Mouse (Mus musculus) lung, adult 2 months (tissue): Measurements from ENCODE around the gene 2610301B20Rik. TPM values are rescaled to one million over a fixed set of nuclear protein-coding genes. Genes with fewer than 3 reads are reported as not detected.

Experiments
- DNase-seq: peaks from one replicate; pipeline ENCODE4 v3.0.0; 2022
- H3K4me1 ChIP-seq: fragments of 200-500 bp; 2 replicates; pipeline ENCODE4 v1.6.1; 2011; ENCODE audit warnings: low read length; ENCODE audit not compliant: control insufficient read depth, insufficient read depth
- H3K4me3 ChIP-seq: fragments of 200-500 bp; replicated peaks from 2 replicates; pipeline ENCODE3; 2011; ENCODE audit warnings: low read depth, mild to moderate bottlenecking, control low read depth, low read length; ENCODE audit errors: extremely low read depth
- CTCF ChIP-seq: fragments of 200-500 bp; IDR thresholded peaks from 2 replicates; pipeline ENCODE4 v1.5.1; 2011; ENCODE audit warnings: mild to moderate bottlenecking, low read length, control low read depth; ENCODE audit not compliant: insufficient read depth
- POLR2A ChIP-seq: fragments of 200-500 bp; IDR thresholded peaks from 2 replicates; pipeline ENCODE4 v1.6.1; 2011; ENCODE audit warnings: low read depth, mild to moderate bottlenecking, control low read depth, low read length, borderline replicate concordance; ENCODE audit errors: extremely low read depth
- WGBS: fragments of 180-500 bp; shearing (Covaris S2); methylation state at CpG from one replicate; pipeline ENCODE4 v1.1.7; 2018; 5-methylcytosine and 5-hydroxymethylcytosine counted together
- polyA plus RNA-seq: library from polyadenylated mRNA; depleted of rRNA; stranded (reverse); fragments of >200 nt; gene quantifications from 2 replicates; pipeline ENCODE4 v1.2.3, GENCODE M21; 2012

Gene 2610301B20Rik
- polyA plus RNA-seq, 1 experiment = 7.3 TPM

- WGBS = 93% methylated on average over 6 of the region's 6 CpGs
- H3K4me1 ChIP-seq = peaks cover 4% of the 10 kb centered on the region; the same call in 1 of the 2 replicates
- TF ChIP-seq CTCF = no peak
- no peak for TF ChIP-seq POLR2A
Measured at GRCm38 (mm10) chr4:10920622-10921021, 46.3 kb downstream of the 2610301B20Rik start.

DNA sequence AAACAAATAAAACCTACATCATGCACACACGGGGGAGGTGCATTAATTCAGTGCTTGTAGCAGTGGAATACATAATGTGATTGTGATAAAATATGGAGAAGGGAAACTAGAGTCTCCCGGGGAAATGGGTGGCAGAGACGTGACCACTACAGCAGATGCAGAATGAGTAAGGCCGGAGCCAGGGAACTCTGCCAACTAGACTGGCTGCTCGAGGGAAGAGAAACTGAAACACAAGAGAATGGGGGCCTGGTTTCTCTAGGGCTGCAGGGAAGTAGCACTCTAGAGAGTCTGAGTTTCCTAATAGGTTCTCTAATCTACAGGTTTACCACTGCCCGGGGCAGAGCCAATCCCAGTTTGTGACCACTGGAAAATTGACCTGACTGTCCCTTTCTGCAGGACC, 48.9 kb downstream of the 2610301B20Rik start:
- no peak overlapping the region for H3K4me3 ChIP-seq
- WGBS = 9% methylated on average over 6 of the region's 6 CpGs
- H3K4me1 ChIP-seq = peaks cover 6% of the 10 kb centered on the region; the same call in 1 of the 2 replicates
- TF ChIP-seq CTCF (no peak), POLR2A (no peak)
- DNase-seq = peak; percentile 52

More at GRCm38 (mm10) chr4:10920622-10921021, 46.3 kb downstream of the 2610301B20Rik start:
- H3K4me3 ChIP-seq = no peak overlapping the region
- DNase-seq = no peak

DNA sequence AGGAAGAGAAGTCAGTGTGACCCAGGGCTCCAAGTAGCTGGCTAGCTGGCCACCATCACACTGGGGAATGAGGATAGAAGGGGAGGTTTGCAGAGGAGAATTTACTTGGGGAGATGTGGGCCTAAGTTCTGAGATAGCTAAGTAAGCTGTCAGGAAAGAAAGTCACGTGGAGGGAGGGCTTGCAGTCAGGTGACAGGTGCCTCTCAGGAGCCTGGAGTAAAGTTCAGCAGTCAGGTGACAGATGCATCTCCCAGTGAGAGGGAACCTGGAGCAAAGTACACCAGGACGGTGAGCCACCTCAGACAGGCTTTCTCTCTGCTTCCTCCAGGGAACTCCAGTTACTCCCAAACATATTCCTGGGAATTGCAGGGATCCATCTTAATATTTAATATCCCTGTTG, 49.8 kb downstream of the 2610301B20Rik start:
- TF ChIP-seq POLR2A = no peak
- no peak for TF ChIP-seq CTCF
- no peak overlapping the region for H3K4me3 ChIP-seq
- 87% methylated on average over 2 of the region's 2 CpGs for WGBS
- peaks cover 6% of the 10 kb centered on the region; the same call in 1 of the 2 replicates for H3K4me1 ChIP-seq
- no peak for DNase-seq

- TF ChIP-seq CTCF (no peak), POLR2A (no peak)
- Histone ChIP-seq H3K4me1 (peaks cover 6% of the 10 kb centered on the region; the same call in 1 of the 2 replicates), H3K4me3 (no peak overlapping the region)
- DNase-seq = no peak
- WGBS = 94% methylated on average over 5 of the region's 5 CpGs
Measured at GRCm38 (mm10) chr4:10924541-10924940, 50.2 kb downstream of the 2610301B20Rik start.

GRCm38 (mm10) chr4:10926416-10926815, 52.1 kb downstream of the 2610301B20Rik start:
- 63% methylated on average over 4 of the region's 4 CpGs for WGBS
- no peak for TF ChIP-seq CTCF
- TF ChIP-seq POLR2A = no peak
- no peak for DNase-seq
- peaks cover 6% of the 10 kb centered on the region; the same call in 1 of the 2 replicates for H3K4me1 ChIP-seq
- H3K4me3 ChIP-seq = no peak overlapping the region

DNA sequence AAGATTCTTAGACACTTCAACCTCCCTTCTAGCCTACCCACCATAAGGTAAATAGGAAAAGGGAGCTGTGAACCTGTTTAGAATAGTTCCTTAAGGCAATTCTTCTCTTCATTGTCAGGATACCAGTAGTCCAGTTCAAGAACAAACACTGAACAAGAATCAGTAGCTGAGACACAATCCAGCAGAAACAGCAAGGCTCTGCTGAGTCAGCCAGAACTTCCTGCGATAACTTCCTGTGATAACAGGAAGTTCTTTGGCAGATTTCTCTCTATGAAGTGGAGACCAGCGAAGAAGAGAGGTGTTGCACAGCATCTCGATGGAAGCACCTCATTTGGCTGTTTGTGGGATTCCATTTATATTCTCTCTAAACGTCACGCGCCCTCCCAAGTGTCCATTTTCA, 53.9 kb downstream of the 2610301B20Rik start:
- Histone ChIP-seq H3K4me1 (peaks cover 6% of the 10 kb centered on the region; the same call in 1 of the 2 replicates), H3K4me3 (no peak overlapping the region)
- WGBS = 80% methylated on average over 6 of the region's 6 CpGs
- DNase-seq = no peak
- TF ChIP-seq CTCF (no peak), POLR2A (no peak)

GRCm38 (mm10) chr4:10929726-10930125, 55.4 kb downstream of the 2610301B20Rik start:
- TF ChIP-seq CTCF (no peak), POLR2A (no peak)
- 91% methylated on average over 3 of the region's 3 CpGs for WGBS
- Histone ChIP-seq H3K4me1 (peaks cover 2% of the 10 kb centered on the region; the same call in 1 of the 2 replicates), H3K4me3 (no peak overlapping the region)
- no peak for DNase-seq

DNA sequence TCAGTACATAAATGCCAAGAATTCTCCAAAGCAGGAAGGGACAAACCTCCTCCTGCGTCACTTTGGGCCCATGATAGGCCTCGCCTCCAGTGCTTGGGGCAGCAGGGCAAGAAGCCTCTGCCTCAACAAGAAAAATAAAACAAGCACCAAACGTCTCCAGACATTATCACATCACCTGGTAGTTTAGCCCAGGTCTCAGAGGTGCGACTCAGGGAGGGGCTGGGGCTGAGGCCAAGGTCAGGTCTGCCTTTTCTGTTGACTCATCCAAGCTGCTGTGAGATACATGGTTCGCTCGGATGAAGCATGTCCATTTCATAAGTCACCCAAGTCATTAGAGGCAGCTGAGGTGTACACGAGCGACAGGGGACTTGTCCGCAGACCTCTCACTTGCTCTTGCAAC, 56.7 kb downstream of the 2610301B20Rik start:
- WGBS = 81% methylated on average over 9 of the region's 9 CpGs
- H3K4me3 ChIP-seq = no peak overlapping the region
- no peak for DNase-seq
- TF ChIP-seq POLR2A (no peak), CTCF (no peak)
- peaks cover 2% of the 10 kb centered on the region; the same call in 1 of the 2 replicates for H3K4me1 ChIP-seq

DNA sequence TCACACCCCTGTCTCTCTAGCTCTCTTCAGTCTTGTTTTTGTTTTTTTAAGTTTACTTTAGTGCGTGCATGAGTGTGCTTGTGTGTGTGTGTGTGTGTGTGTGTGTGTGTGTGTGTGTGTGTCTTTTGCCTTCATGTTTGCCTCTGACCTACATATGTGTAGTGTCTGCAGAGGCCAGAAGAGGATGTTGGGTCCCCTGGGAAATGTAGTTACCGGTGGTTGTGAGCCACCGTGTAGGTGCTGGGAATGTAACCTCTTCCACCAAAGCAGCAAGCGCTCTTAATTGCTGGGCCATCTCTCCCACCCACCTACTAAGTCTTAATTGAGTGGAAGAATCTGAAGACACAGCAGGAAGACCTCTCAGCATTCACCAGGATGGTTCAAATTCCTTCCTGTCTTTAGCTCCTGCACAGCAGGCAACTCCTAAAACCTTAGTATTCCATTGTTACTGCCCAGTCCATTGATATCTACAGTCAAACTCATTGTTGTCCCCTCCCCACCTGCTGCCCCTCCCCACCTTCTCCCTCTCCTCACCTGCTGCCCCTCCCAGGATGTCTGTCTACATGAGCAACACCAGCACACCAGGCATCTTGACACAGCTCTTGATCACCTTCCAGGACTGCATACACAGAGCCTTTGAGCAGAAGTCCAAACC, 57.9 kb downstream of the 2610301B20Rik start:
- Histone ChIP-seq H3K4me1 (no peaks in the 10 kb centered on the region), H3K4me3 (no peak overlapping the region)
- no peak for DNase-seq
- 65% methylated on average over 4 of the region's 4 CpGs for WGBS
- TF ChIP-seq POLR2A = no peak
- no peak for TF ChIP-seq CTCF

DNA sequence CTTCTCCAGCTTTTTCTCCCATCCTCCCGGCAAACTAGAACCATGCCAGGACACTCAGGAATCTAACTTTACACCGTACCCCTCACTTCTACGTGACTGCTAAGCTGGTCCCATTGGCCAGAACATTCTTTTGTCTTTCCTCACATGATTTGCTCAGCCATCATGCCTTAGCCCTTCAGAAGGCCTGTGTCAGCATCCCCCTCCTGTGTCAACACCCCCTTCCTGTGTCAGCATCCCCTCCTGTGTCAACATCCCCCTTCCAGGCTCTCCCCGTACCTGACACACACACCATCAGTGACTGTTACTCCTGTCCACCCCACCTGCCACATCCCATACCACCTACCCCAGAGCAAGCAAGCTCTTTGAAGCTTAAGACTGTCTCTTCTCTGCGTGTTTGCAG, 58.5 kb downstream of the 2610301B20Rik start:
- WGBS = 59% methylated on average over 5 of the region's 5 CpGs

More for the DNA sequence above, 58.5 kb downstream of the 2610301B20Rik start:
- no peak for TF ChIP-seq POLR2A
- no peak for TF ChIP-seq CTCF
- H3K4me3 ChIP-seq = no peak overlapping the region
- DNase-seq = no peak
- H3K4me1 ChIP-seq = no peaks in the 10 kb centered on the region
